ENCODE assay signal across 8 mouse cellular contexts in the genomic region with DNA sequence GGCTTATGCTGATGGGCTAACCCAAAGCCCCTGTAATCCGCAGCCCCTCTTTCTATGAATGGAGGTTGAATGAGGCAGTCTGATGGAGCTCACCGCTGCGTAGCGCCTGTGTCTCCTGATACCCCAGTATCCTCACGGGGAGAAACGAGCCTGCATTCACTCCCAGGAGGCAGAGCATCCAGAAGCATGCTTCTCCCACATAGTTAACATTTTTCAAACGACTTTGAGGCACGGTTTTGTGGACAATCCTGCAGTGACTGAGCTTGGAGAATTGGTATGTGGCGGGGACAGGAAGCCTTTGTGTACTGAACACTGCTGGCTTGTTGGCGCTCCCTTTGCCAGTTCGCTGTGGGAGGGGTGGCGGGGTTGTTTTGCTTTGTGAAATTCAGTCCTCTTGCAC. TPM values are rescaled to one million over a fixed set of nuclear protein-coding genes. Genes with fewer than 3 reads are reported as not detected.
DNase-seq lines count a peak whose midpoint lies in the region; ATAC-seq and TF ChIP-seq lines count a peak whose summit lies in the region.
"Had no signal": no experiment of that assay in that cellular context is flagged by ENCODE, and none has a peak within 500 bp of the region (broad histone marks: within the 10 kb centered on the region; RNA-seq: fewer than 3 reads in every experiment).

No protein-coding gene starts in this region.

- intact Hi-C loops in left cerebral cortex, postnatal 14 days (cut with DNase I) = loop anchor here (2.0 to 10.0 kb wide), 2 partner anchors 62 to 530 kb away; a partner anchor contains a TSS

- H3K27ac ChIP-seq in lung, embryonic 14.5 days (ENCODE audit: low read depth) = no peak overlapping the region
- H3K27ac ChIP-seq in forebrain, embryonic 14.5 days (ENCODE audit: low read depth, low read length) = no peak overlapping the region
- H3K27ac ChIP-seq in neural tube, embryonic 15.5 days (replicated peaks) = peak overlapping the region; percentile 77

- TF ChIP-seq CTCF in lung, embryonic 14.5 days (IDR thresholded peaks at IDR 0.05; ENCODE audit: low read depth) = no peak
- TF ChIP-seq CTCF in lung, adult 2 months (IDR thresholded peaks at IDR 0.05; ENCODE audit: insufficient read depth, low read length) = no peak

- DNase-seq in lung, embryonic 14.5 days = peak; percentile 60
- no peak for DNase-seq in lung, adult 2 months
- DNase-seq in forebrain, embryonic 14.5 days (ENCODE audit: low spot score) = peak; percentile 59
- DNase-seq in left cerebral cortex, postnatal 14 days (ENCODE audit: low spot score in 2 of 2) = peak; percentile 22 to 42
- no peak for DNase-seq in adrenal gland, postnatal 36 days
- no peak for DNase-seq in urinary bladder, postnatal 10 days (ENCODE audit: low spot score)

- H3K4me1 ChIP-seq in lung, embryonic 14.5 days (ENCODE audit: insufficient read depth) = no peaks in the 10 kb centered on the region
- H3K4me1 ChIP-seq in lung, adult 2 months (ENCODE audit: control insufficient read depth, insufficient read depth, low read length) = no peaks in the 10 kb centered on the region
- H3K4me1 ChIP-seq in forebrain, embryonic 14.5 days (ENCODE audit: control insufficient read depth, insufficient read depth, low read length) = peaks cover 9% of the 10 kb centered on the region
- peaks cover 19% of the 10 kb centered on the region for H3K4me1 ChIP-seq in neural tube, embryonic 15.5 days

- 15% methylated on average over 12 of the region's 12 CpGs for WGBS in lung, embryonic 14.5 days
- whole genome bisulfite sequencing in lung, adult 2 months = 12% methylated on average over 12 of the region's 12 CpGs
- 1% methylated on average over 12 of the region's 12 CpGs for WGBS in forebrain, embryonic 14.5 days
- WGBS in neural tube, embryonic 15.5 days = 10% methylated on average over 12 of the region's 12 CpGs

- H3K36me3 ChIP-seq in lung, embryonic 14.5 days (ENCODE audit: insufficient read depth) = no peaks in the 10 kb centered on the region
- H3K36me3 ChIP-seq in forebrain, embryonic 14.5 days (ENCODE audit: control insufficient read depth, insufficient read depth, low read length) = no peaks in the 10 kb centered on the region
- H3K36me3 ChIP-seq in neural tube, embryonic 15.5 days = no peaks in the 10 kb centered on the region

- no peaks in the 10 kb centered on the region for H3K27me3 ChIP-seq in lung, embryonic 14.5 days (ENCODE audit: insufficient read depth, low read length)
- H3K27me3 ChIP-seq in forebrain, embryonic 14.5 days (replicated peaks; ENCODE audit: control insufficient read depth, insufficient read depth, low read length) = no peaks in the 10 kb centered on the region
- no peaks in the 10 kb centered on the region for H3K27me3 ChIP-seq in neural tube, embryonic 15.5 days (replicated peaks)

- H3K9ac ChIP-seq in lung, embryonic 14.5 days = no peak overlapping the region
- peak overlapping the region; percentile 55 for H3K9ac ChIP-seq in forebrain, embryonic 14.5 days (ENCODE audit: low read length)
- H3K9ac ChIP-seq in neural tube, embryonic 15.5 days (replicated peaks) = 0 out of 2 replicates have a peak overlapping the region, but pooled peaks have one; percentile 29

- ATAC-seq in lung, embryonic 14.5 days (ENCODE audit: insufficient read depth) = peak; percentile 70
- peak; percentile 62 for ATAC-seq in forebrain, embryonic 14.5 days
- ATAC-seq in neural tube, embryonic 15.5 days (ENCODE audit: low FRiP score) = peak; percentile 63; the same call in 1 of the 2 replicates

- no peak overlapping the region for H3K4me3 ChIP-seq in lung, embryonic 14.5 days (ENCODE audit: low read depth, low read length)
- H3K4me3 ChIP-seq in lung, adult 2 months (replicated peaks; ENCODE audit: extremely low read depth, low read depth, low read length) = no peak overlapping the region
- H3K4me3 ChIP-seq in forebrain, embryonic 14.5 days (ENCODE audit: low read depth, low read length) = peak overlapping the region; percentile 5; the same call in 1 of the 2 replicates
- peak overlapping the region; percentile 14 for H3K4me3 ChIP-seq in neural tube, embryonic 15.5 days (replicated peaks)

- no peaks in the 10 kb centered on the region for H3K9me3 ChIP-seq in lung, embryonic 14.5 days (ENCODE audit: low read depth, low read length)
- H3K9me3 ChIP-seq in forebrain, embryonic 14.5 days (replicated peaks; ENCODE audit: control insufficient read depth, low read length) = no peaks in the 10 kb centered on the region
- no peaks in the 10 kb centered on the region for H3K9me3 ChIP-seq in neural tube, embryonic 15.5 days (replicated peaks)

- H3K4me2 ChIP-seq in lung, embryonic 14.5 days = peak overlapping the region; percentile 44
- peak overlapping the region; percentile 42 for H3K4me2 ChIP-seq in forebrain, embryonic 14.5 days (ENCODE audit: low read length)
- peak overlapping the region; percentile 49 for H3K4me2 ChIP-seq in neural tube, embryonic 15.5 days

- TF ChIP-seq POLR2A in lung, adult 2 months (IDR thresholded peaks at IDR 0.05; ENCODE audit: borderline replicate concordance, extremely low read depth, low read depth, low read length) = no peak

RNA-seq across cellular contexts. Expression of a gene that starts 55.2 kb away (rescaled TPM):
- polyA plus RNA-seq in lung, embryonic 14.5 days (2014; fragmentation: Nextera tagmentation; extraction: Ambion mirVana) = not detected in 2 replicates
- polyA plus RNA-seq in lung, adult 2 months (2012; rRNA removed) = not detected in 2 replicates
- polyA plus RNA-seq in forebrain, embryonic 14.5 days (2014; fragmentation: Nextera tagmentation; extraction: Ambion mirVana) = not detected in 2 replicates
- not detected for total RNA-seq in left cerebral cortex, postnatal 14 days (2021)
- polyA plus RNA-seq in neural tube, embryonic 15.5 days (2015; fragmentation: Nextera tagmentation; extraction: Ambion mirVana) = not detected in 2 replicates
- not detected for total RNA-seq in adrenal gland, postnatal 36 days (2021)
- total RNA-seq: granulocyte monocyte progenitor cell, adult 5-6 weeks had no signal

Comparison
In these comparisons a context has a peak if more than half of its experiments do, and no peak if none do; other contexts are left out.
1. DNase-seq: peak in lung, embryonic 14.5 days (single experiment), forebrain, embryonic 14.5 days (single experiment) and left cerebral cortex, postnatal 14 days (2 of 2); none in lung, adult 2 months (single experiment), adrenal gland, postnatal 36 days (0 of 2) and urinary bladder, postnatal 10 days (single experiment).
2. H3K4me3 ChIP-seq: peak in forebrain, embryonic 14.5 days (single experiment) and neural tube, embryonic 15.5 days (single experiment); none in lung, embryonic 14.5 days (single experiment) and lung, adult 2 months (single experiment).
3. Peak in every context shown above with its lines, with median percentiles within 50 percentile points of each other: ATAC-seq and H3K4me2 ChIP-seq.